Mouse (Mus musculus) embryonic facial prominence, embryonic 13.5 days (tissue): ENCODE data around the gene Gm17622. TPM values are rescaled to one million over a fixed set of nuclear protein-coding genes. Genes with fewer than 3 reads are reported as not detected.

Source experiments
- ATAC-seq: fragments of 200-750 bp; cut with Nextera tagmentation; 2 replicates; pipeline ENCODE4 v1.8.0; 2017; ENCODE audit warnings: low read depth; ENCODE audit not compliant: insufficient number of reproducible peaks, insufficient read depth, low FRiP score, low TSS enrichment
- H3K27ac ChIP-seq: fragments of 300-500 bp; sonication (generic); 2 replicates; pipeline ENCODE4 v1.5.1; 2015; ENCODE audit warnings: moderate library complexity, mild to moderate bottlenecking, inconsistent platforms
- H3K27me3 ChIP-seq: fragments of 300-500 bp; sonication (generic); 2 replicates; pipeline ENCODE4 v1.6.1; 2015; ENCODE audit warnings: mild to moderate bottlenecking, inconsistent platforms
- H3K36me3 ChIP-seq: fragments of 300-500 bp; sonication (generic); 2 replicates; pipeline ENCODE4 v1.6.1; 2015; ENCODE audit warnings: mild to moderate bottlenecking, inconsistent platforms
- H3K4me1 ChIP-seq: fragments of 300-500 bp; sonication (generic); 2 replicates; pipeline ENCODE4 v1.6.1; 2015; ENCODE audit warnings: inconsistent platforms
- H3K4me2 ChIP-seq: fragments of 300-500 bp; sonication (generic); 2 replicates; pipeline ENCODE4 v1.6.1; 2015; ENCODE audit warnings: moderate library complexity, mild to moderate bottlenecking, inconsistent platforms
- H3K4me3 ChIP-seq: fragments of 300-500 bp; sonication (generic); 2 replicates; pipeline ENCODE4 v1.5.1; 2015; ENCODE audit warnings: mild to moderate bottlenecking, inconsistent platforms
- H3K9ac ChIP-seq: fragments of 300-500 bp; sonication (generic); 2 replicates; pipeline ENCODE4 v1.6.1; 2015; ENCODE audit warnings: mild to moderate bottlenecking, inconsistent platforms
- H3K9me3 ChIP-seq: fragments of 300-500 bp; sonication (generic); 2 replicates; pipeline ENCODE4 v1.6.1; 2016; ENCODE audit warnings: inconsistent platforms
- WGBS: fragments of 180-500 bp; shearing (Covaris S2); methylation state at CpG from one replicate; pipeline ENCODE4 v1.1.7; 2015; ENCODE audit warnings: mixed read lengths; 5-methylcytosine and 5-hydroxymethylcytosine counted together
- polyA plus RNA-seq: library from polyadenylated mRNA; unstranded; fragments of >200 nt; fragmentation: Nextera tagmentation; extraction: Ambion mirVana; gene quantifications from 2 replicates; pipeline ENCODE4 v1.2.1, GENCODE M21; 2015

Gene Gm17622
- polyA plus RNA-seq, 1 experiment from 2014 or later = not detected

GRCm38 (mm10) chr13:96533742-96534141, 43.2 kb downstream of the Gm17622 start:
- Histone ChIP-seq H3K9ac (no peak overlapping the region), H3K9me3 (no peaks in the 10 kb centered on the region), H3K4me1 (peaks cover 9% of the 10 kb centered on the region), H3K4me3 (no peak overlapping the region), H3K27me3 (no peaks in the 10 kb centered on the region), H3K27ac (no peak overlapping the region), H3K4me2 (no peak overlapping the region), H3K36me3 (peaks cover 6% of the 10 kb centered on the region)
- ATAC-seq = no peak
- WGBS = 50% methylated on average over 2 of the region's 2 CpGs

- H3K4me1 ChIP-seq = peaks cover 5% of the 10 kb centered on the region
- H3K4me3 ChIP-seq = no peak overlapping the region
- no peak overlapping the region for H3K27ac ChIP-seq
- no peaks in the 10 kb centered on the region for H3K9me3 ChIP-seq
- no peak overlapping the region for H3K9ac ChIP-seq
- no peaks in the 10 kb centered on the region for H3K36me3 ChIP-seq
- H3K27me3 ChIP-seq = no peaks in the 10 kb centered on the region
- WGBS = 76% methylated on average over 5 of the region's 5 CpGs
- ATAC-seq = no peak
- H3K4me2 ChIP-seq = no peak overlapping the region
Measured at GRCm38 (mm10) chr13:96536821-96537572, 46.5 kb downstream of the Gm17622 start.

GRCm38 (mm10) chr13:96538103-96538502, 47.6 kb downstream of the Gm17622 start:
- Histone ChIP-seq H3K4me1 (peaks cover 2% of the 10 kb centered on the region; the same call in 1 of the 2 replicates), H3K9ac (no peak overlapping the region), H3K27ac (no peak overlapping the region), H3K27me3 (no peaks in the 10 kb centered on the region), H3K36me3 (no peaks in the 10 kb centered on the region), H3K4me3 (no peak overlapping the region), H3K9me3 (no peaks in the 10 kb centered on the region), H3K4me2 (no peak overlapping the region)
- WGBS = 75% methylated on average over 3 of the region's 3 CpGs
- ATAC-seq = no peak

Other genes with a start within 250 kb of the Gm17622 start
- gene Poc5, start 102.4 kb upstream of the Gm17622 start, polyA plus RNA-seq = 14.9 and 17.5 TPM in 2 replicates
- 0.21 TPM in 1 of 2 replicates, not detected in the other for gene Ankdd1b, start 19.5 kb upstream of the Gm17622 start, polyA plus RNA-seq
- 12.0 and 14.5 TPM in 2 replicates for gene Polk, start 51.8 kb downstream of the Gm17622 start, polyA plus RNA-seq
- gene Col4a3bp, start 51.9 kb downstream of the Gm17622 start, polyA plus RNA-seq = 12.5 and 14.0 TPM in 2 replicates
- 70.4 and 73.7 TPM in 2 replicates for gene Hmgcr, start 180.2 kb downstream of the Gm17622 start, polyA plus RNA-seq